Mouse (Mus musculus): Measurements from ENCODE around the gene Pde4a.

Pde4a gene

GRCm38 (mm10) chr9:21165041-21165951 lies at the start of gene Pde4a:
Gene Pde4a, plus strand, starts transcription at chr9:21165714.
- DNase-seq, result peak; percentile 42

GRCm38 (mm10) chr9:21117073-21117472 lies 48.4 kb upstream of the Pde4a start:
- DNase-seq, result no peak

GRCm38 (mm10) chr9:21121483-21121882 lies 44.0 kb upstream of the Pde4a start:
- DNase-seq, result no peak

GRCm38 (mm10) chr9:21124837-21125236 lies 40.7 kb upstream of the Pde4a start:
- DNase-seq, result no peak

GRCm38 (mm10) chr9:21125502-21126258 lies 39.8 kb upstream of the Pde4a start:
- DNase-seq, result no peak

- DNase-seq, result no peak
Measured at GRCm38 (mm10) chr9:21126259-21126627, 39.3 kb upstream of the Pde4a start.

GRCm38 (mm10) chr9:21131059-21131956 lies 34.2 kb upstream of the Pde4a start, which contains the start of gene Tyk2:
Gene Tyk2, minus strand, starts transcription at chr9:21131243.
- DNase-seq, result peak; percentile 88

GRCm38 (mm10) chr9:21132102-21132775 lies 33.3 kb upstream of the Pde4a start:
- DNase-seq, result peak; percentile 33

- DNase-seq, result no peak
Measured at GRCm38 (mm10) chr9:21133064-21133707, 32.3 kb upstream of the Pde4a start.

GRCm38 (mm10) chr9:21134595-21135328 lies 30.8 kb upstream of the Pde4a start:
- peak; percentile 27 for DNase-seq

- DNase-seq, result no peak
Measured at GRCm38 (mm10) chr9:21135329-21135890, 30.1 kb upstream of the Pde4a start.

GRCm38 (mm10) chr9:21135941-21136381 lies 29.6 kb upstream of the Pde4a start:
- DNase-seq, result no peak

GRCm38 (mm10) chr9:21136401-21136800 lies 29.1 kb upstream of the Pde4a start:
- DNase-seq, result no peak

- peak; percentile 71 for DNase-seq
Measured at GRCm38 (mm10) chr9:21137229-21137628, 28.3 kb upstream of the Pde4a start.

GRCm38 (mm10) chr9:21138386-21138785 lies 27.1 kb upstream of the Pde4a start:
- no peak for DNase-seq

GRCm38 (mm10) chr9:21141922-21142321 lies 23.6 kb upstream of the Pde4a start:
- DNase-seq, result no peak

- DNase-seq, result no peak
Measured at GRCm38 (mm10) chr9:21144361-21144760, 21.2 kb upstream of the Pde4a start.

GRCm38 (mm10) chr9:21145431-21145830 lies 20.1 kb upstream of the Pde4a start:
- no peak for DNase-seq

- DNase-seq, result no peak
Measured at GRCm38 (mm10) chr9:21146722-21147121, 18.8 kb upstream of the Pde4a start.

GRCm38 (mm10) chr9:21148427-21148826 lies 17.1 kb upstream of the Pde4a start:
- no peak for DNase-seq
